Mouse (Mus musculus): ENCODE data around the gene Ptprd.
"Not testable (repeated sequence)": the region's sequence is repeated elsewhere in the genome, so short reads cannot be mapped to it uniquely, and the experiment has no call there.

Ptprd gene

GRCm38 (mm10) chr4:76037178-76037577, 2174.6 kb downstream of the Ptprd start:
- not testable (repeated sequence) for DNase-seq (ENCODE audit: low read depth, low spot score)

GRCm38 (mm10) chr4:76025571-76026325, 2186.0 kb downstream of the Ptprd start:
- no peak for DNase-seq (ENCODE audit: low read depth, low spot score)

GRCm38 (mm10) chr4:76024502-76024821, 2187.3 kb downstream of the Ptprd start:
- DNase-seq (ENCODE audit: low read depth, low spot score): no peak

- DNase-seq (ENCODE audit: low read depth, low spot score): no peak
Observed at GRCm38 (mm10) chr4:76023756-76024501, 2187.8 kb downstream of the Ptprd start.

- no peak for DNase-seq (ENCODE audit: low read depth, low spot score)
Observed at GRCm38 (mm10) chr4:76021670-76022069, 2190.1 kb downstream of the Ptprd start.

- no peak for DNase-seq (ENCODE audit: low read depth, low spot score)
Observed at GRCm38 (mm10) chr4:76015026-76015425, 2196.7 kb downstream of the Ptprd start.

GRCm38 (mm10) chr4:76014151-76014840, 2197.5 kb downstream of the Ptprd start:
- DNase-seq (ENCODE audit: low read depth, low spot score): no peak

GRCm38 (mm10) chr4:76008580-76008979, 2203.2 kb downstream of the Ptprd start:
- DNase-seq (ENCODE audit: low read depth, low spot score): no peak

- no peak for DNase-seq (ENCODE audit: low read depth, low spot score)
Observed at GRCm38 (mm10) chr4:76007219-76007618, 2204.5 kb downstream of the Ptprd start.

GRCm38 (mm10) chr4:76006717-76007116, 2205.0 kb downstream of the Ptprd start:
- DNase-seq (ENCODE audit: low read depth, low spot score): no peak

- no peak for DNase-seq (ENCODE audit: low read depth, low spot score)
Observed at GRCm38 (mm10) chr4:76004161-76004560, 2207.6 kb downstream of the Ptprd start.

- no peak for DNase-seq (ENCODE audit: low read depth, low spot score)
Observed at GRCm38 (mm10) chr4:76000258-76000657, 2211.5 kb downstream of the Ptprd start.

GRCm38 (mm10) chr4:75995841-75996240, 2215.9 kb downstream of the Ptprd start:
- DNase-seq (ENCODE audit: low read depth, low spot score): no peak

GRCm38 (mm10) chr4:75994576-75994975, 2217.2 kb downstream of the Ptprd start:
- DNase-seq (ENCODE audit: low read depth, low spot score): no peak

- no peak for DNase-seq (ENCODE audit: low read depth, low spot score)
Observed at GRCm38 (mm10) chr4:75993092-75993491, 2218.7 kb downstream of the Ptprd start.

- no peak for DNase-seq (ENCODE audit: low read depth, low spot score)
Observed at GRCm38 (mm10) chr4:75991621-75992245, 2220.0 kb downstream of the Ptprd start.

- DNase-seq (ENCODE audit: low read depth, low spot score): no peak
Observed at GRCm38 (mm10) chr4:75974728-75975127, 2237.0 kb downstream of the Ptprd start.

- no peak for DNase-seq (ENCODE audit: low read depth, low spot score)
Observed at GRCm38 (mm10) chr4:75973322-75973721, 2238.4 kb downstream of the Ptprd start.

- DNase-seq (ENCODE audit: low read depth, low spot score): no peak
Observed at GRCm38 (mm10) chr4:75969961-75970360, 2241.8 kb downstream of the Ptprd start.

- DNase-seq (ENCODE audit: low read depth, low spot score): no peak
Observed at GRCm38 (mm10) chr4:75968618-75969017, 2243.1 kb downstream of the Ptprd start.

GRCm38 (mm10) chr4:75965810-75966209, 2246.0 kb downstream of the Ptprd start:
- no peak for DNase-seq (ENCODE audit: low read depth, low spot score)

- DNase-seq (ENCODE audit: low read depth, low spot score): no peak
Observed at GRCm38 (mm10) chr4:75962916-75963315, 2248.8 kb downstream of the Ptprd start.

All from retina, postnatal 7 days (tissue).